Mouse (Mus musculus): Measurements from ENCODE around the gene Auh. TPM values are rescaled to one million over a fixed set of nuclear protein-coding genes. Genes with fewer than 3 reads are reported as not detected.

Gene Auh
- 66.2 TPM for polyA plus RNA-seq (2017; shearing (Covaris generic))

GRCm38 (mm10) chr13:52929209-52930171, at the start of gene Auh:
TSS of gene Auh (minus strand) at chr13:52929681.

Other genes with a start within 250 kb of the Auh start
- gene Nfil3, start 51.4 kb upstream of the Auh start, polyA plus RNA-seq (2017; shearing (Covaris generic)), result 16.7 TPM

Data from CD4-positive, CD25-positive, alpha-beta regulatory T cell (primary cell).